Mouse (Mus musculus): Measurements from ENCODE around the gene Gm11627.
A peak's percentile ranks its signal among the peaks of the same experiment; 100 is the strongest.
"Not testable (repeated sequence)": the region's sequence is repeated elsewhere in the genome, so short reads cannot be mapped to it uniquely, and the experiment has no call there.

Gm11627 gene

DNA sequence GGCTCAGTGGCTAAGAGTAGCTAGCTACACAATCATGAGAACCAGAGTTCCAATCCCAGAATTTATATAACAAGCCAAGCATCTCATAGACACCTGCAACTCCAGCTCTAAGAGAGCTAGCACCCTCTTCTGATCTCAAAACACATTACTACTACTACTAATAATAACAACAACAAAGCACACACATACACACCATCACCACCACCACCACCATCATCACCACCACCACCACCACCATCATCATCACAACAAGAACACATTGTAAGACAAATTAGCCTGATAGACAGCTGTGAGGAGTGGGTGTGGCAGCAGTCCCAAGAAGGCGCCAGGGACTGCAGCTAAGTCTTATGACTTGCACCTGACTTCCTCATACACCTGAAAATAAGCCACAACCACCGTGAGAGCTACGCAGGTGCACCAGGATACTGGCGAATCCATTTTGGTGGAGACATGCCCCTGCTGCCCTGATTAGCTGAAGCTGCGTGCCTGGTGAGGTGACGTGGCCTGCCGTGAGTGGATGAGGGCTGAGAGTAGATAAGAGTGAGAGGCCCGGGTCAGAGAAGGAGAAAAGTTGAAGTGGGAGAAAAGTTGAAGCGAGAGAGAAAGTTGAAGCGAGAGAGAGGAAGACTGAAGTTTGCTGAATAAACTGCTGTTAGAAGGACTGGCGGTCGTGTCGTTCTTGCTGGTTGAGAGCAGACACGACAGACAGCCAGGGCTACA lies 14.1 kb downstream of the Gm11627 start:
- not testable (repeated sequence) for DNase-seq (ENCODE audit: low spot score)

GRCm38 (mm10) chr11:102558704-102559103 lies 20.6 kb downstream of the Gm11627 start:
- no peak for DNase-seq (ENCODE audit: low spot score)

GRCm38 (mm10) chr11:102557386-102557785 lies 21.9 kb downstream of the Gm11627 start:
- DNase-seq (ENCODE audit: low spot score) = no peak

DNA sequence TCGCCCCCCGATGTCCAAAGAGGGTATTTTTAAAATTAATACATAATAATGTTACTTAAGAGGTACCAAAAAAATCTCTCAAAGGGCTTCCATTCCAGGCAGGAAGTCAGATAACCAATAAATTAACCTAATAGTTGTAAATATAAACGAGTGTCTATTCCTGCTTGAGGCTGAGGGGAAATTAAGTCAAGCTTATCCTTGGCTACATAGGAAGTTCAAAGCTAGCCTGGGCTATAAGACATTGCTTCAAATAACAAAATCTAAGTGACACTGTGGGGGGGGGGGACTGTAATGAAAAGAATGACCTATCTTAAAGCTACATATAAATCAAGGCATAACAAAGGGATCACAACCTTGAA lies 22.6 kb downstream of the Gm11627 start:
- no peak for DNase-seq (ENCODE audit: low spot score)

GRCm38 (mm10) chr11:102556031-102556715 lies 23.1 kb downstream of the Gm11627 start, which contains the start of gene Gpatch8:
Gene Gpatch8 (minus strand): TSS chr11:102556392.
- DNase-seq (ENCODE audit: low spot score) = peak; percentile 82

DNA sequence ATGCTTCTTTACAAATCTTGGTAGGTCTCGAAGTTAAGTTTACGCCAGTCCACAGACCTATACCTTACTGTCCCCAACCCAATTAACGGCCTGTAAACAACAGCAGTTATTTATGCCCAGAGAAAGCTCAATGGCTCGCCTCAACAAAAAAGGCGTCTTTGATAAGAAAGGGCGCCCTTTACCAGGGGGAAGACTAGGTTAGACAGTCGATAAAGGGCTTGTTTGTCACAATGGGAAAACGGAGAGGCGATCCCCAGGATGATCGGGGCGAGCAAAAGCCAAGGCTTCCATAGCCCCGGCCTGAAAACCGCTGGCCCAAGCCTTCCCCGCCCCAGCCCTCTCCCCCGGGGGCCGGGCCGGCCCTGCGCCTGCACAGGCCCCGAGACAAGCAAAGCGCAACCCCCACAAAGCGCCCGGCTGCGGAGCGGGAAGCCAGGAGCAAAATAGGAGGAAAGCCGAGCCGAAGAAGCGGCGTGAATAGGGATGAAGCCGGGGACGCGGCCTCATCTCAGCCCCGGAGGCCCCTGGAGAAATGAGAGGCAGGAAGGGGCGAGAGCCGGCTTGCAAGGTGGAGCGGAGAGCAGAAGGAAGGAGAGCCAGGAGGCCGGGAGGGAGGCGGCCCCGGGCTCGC lies 23.7 kb downstream of the Gm11627 start:
- no peak for DNase-seq (ENCODE audit: low spot score)

GRCm38 (mm10) chr11:102552051-102552450 lies 27.2 kb downstream of the Gm11627 start:
- no peak for DNase-seq (ENCODE audit: low spot score)

DNA sequence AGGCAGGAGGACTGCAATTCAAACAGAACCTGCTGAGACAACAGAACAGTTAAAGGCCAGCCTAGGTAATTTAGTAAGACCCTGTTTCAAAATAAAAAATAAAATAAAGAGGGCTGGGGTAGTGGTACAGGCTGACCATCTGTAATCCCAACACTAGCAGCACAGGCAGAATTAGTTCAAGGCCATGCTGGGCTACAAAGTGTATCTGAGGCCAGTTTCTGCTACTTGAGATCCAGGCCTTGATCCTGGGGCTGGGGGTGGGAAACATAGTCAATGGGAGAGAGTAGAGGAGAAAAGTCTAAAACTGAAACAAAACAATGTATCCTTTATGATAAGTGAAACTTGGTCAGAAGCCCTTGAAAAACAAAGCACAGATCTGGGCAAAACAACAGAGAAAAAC lies 28.1 kb downstream of the Gm11627 start:
- DNase-seq (ENCODE audit: low spot score) = no peak

DNA sequence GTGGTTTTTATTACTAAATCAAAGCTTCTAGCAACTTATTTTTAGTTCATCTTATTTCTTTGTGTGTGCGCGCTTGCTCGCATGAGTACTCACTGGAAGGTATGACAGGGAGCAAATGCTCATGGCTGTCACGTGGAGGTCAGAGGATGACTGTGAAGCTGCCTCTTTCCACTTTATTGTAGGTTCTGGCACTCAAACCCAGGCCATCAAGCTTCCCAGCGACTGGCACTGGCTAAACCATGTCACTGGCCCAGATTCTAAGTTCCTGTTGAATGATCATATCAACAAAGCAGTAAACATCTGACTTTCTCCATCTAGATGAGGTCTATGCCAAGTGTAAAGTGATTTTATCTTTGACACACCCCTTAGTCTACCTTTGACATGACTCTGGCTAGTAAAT lies 37.8 kb downstream of the Gm11627 start:
- no peak for DNase-seq (ENCODE audit: low spot score)

- DNase-seq (ENCODE audit: low spot score) = not testable (repeated sequence)
Observed at GRCm38 (mm10) chr11:102540286-102540685, 39.0 kb downstream of the Gm11627 start.

DNA sequence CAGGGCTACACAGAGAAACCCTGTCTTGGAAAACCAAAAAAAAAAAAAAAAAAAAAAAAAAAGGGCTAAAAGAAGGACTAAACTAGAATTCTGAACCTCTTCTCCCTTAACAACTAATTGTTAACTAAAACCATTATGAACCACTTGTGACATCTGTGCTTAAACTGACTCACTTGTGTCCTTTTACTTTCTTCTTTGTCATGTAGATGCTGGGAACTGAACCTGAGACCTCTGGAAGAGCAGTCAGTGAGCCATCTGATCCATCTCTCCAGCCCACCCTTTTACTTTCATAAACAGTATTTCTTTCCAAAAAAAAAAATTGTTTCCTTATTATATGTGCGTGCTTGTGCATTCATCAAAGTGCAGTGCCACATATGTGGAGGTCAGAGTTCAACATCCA lies 39.6 kb downstream of the Gm11627 start:
- no peak for DNase-seq (ENCODE audit: low spot score)

- DNase-seq (ENCODE audit: low spot score) = no peak
Observed at GRCm38 (mm10) chr11:102536210-102536609, 43.1 kb downstream of the Gm11627 start.

- DNase-seq (ENCODE audit: low spot score) = no peak
Observed at GRCm38 (mm10) chr11:102534078-102534477, 45.2 kb downstream of the Gm11627 start.

DNA sequence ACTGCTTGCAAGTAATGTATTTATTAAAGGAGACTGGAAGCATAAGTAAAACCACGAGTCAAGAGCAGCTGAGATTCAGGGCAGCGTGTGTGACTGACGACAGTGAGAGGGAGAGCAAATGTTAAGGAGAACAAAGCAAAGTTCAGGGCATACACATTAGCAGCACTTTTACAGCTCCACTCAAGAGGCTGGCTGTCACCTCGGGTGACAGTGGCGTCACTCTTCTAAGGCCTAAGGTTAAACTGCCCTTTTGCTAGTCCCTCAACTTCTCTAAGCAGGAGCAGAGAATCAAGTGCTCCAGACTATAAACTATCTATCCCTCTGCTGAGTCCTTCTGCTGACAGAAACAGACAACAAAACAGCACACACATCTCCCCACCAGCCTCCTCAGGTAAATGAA lies 47.8 kb downstream of the Gm11627 start:
- DNase-seq (ENCODE audit: low spot score) = no peak
